Mouse (Mus musculus): ENCODE data around the gene Sgk1. TPM values are rescaled to one million over a fixed set of nuclear protein-coding genes. Genes with fewer than 3 reads are reported as not detected.

Sgk1 gene
- polyA plus RNA-seq (2017; shearing (Covaris generic)): 100 to 1,000 TPM in 1 of 2 experiments, 10 to 100 TPM in 1; 18.4 to 100 TPM

GRCm38 (mm10) chr10:21882184-21883081 is at the start of gene Sgk1:
Sgk1 (plus strand) TSS chr10:21882184.

Other genes starting within 250 kb of the Sgk1 start
- gene 4930444G20Rik, start 185.9 kb downstream of the Sgk1 start, polyA plus RNA-seq (2017; shearing (Covaris generic)): under 1 TPM in 1 of 2 experiments, not detected in 1; 0.28 TPM